Mouse (Mus musculus): ENCODE data around the gene Igdcc4. TPM values are rescaled to one million over a fixed set of nuclear protein-coding genes. Genes with fewer than 3 reads are reported as not detected.
A peak's percentile ranks its signal among the peaks of the same experiment; 100 is the strongest.

Igdcc4 gene
- polyA plus RNA-seq, 1 experiment from 2014 or later, result 13.5 TPM

- Histone ChIP-seq H3K36me3 (ENCODE audit: control insufficient read depth, insufficient read depth, low read length) (no peaks in the 10 kb centered on the region), H3K9me3 (ENCODE audit: control insufficient read depth, low read length) (no peaks in the 10 kb centered on the region), H3K9ac (ENCODE audit: low read length) (no peak overlapping the region), H3K4me1 (ENCODE audit: control insufficient read depth, insufficient read depth, low read length) (no peaks in the 10 kb centered on the region), H3K27ac (replicated peaks; ENCODE audit: low read depth, low read length) (no peak overlapping the region), H3K27me3 (ENCODE audit: control insufficient read depth, insufficient read depth, low read length) (no peaks in the 10 kb centered on the region), H3K4me2 (ENCODE audit: low read depth, severe bottlenecking) (no peak overlapping the region), H3K4me3 (ENCODE audit: low read depth, low read length) (no peak overlapping the region)
- ATAC-seq (ENCODE audit: insufficient number of reproducible peaks, low FRiP score, low TSS enrichment, low read depth), result no peak
- DNase-seq (ENCODE audit: low spot score), result no peak
- 70% methylated on average over 2 of the region's 2 CpGs for WGBS
Measured at GRCm38 (mm10) chr9:65117516-65117915, 16.2 kb downstream of the Igdcc4 start.

- Histone ChIP-seq H3K9me3 (ENCODE audit: control insufficient read depth, low read length) (no peaks in the 10 kb centered on the region), H3K9ac (ENCODE audit: low read length) (no peak overlapping the region), H3K4me2 (ENCODE audit: low read depth, severe bottlenecking) (no peak overlapping the region), H3K36me3 (ENCODE audit: control insufficient read depth, insufficient read depth, low read length) (no peaks in the 10 kb centered on the region), H3K27ac (replicated peaks; ENCODE audit: low read depth, low read length) (no peak overlapping the region), H3K4me1 (ENCODE audit: control insufficient read depth, insufficient read depth, low read length) (0 out of 2 replicates have a peak, but pooled peaks cover 10% of the 10 kb centered on the region), H3K4me3 (ENCODE audit: low read depth, low read length) (no peak overlapping the region), H3K27me3 (ENCODE audit: control insufficient read depth, insufficient read depth, low read length) (no peaks in the 10 kb centered on the region)
- WGBS, result 7% methylated on average over 3 of the region's 3 CpGs
- DNase-seq (ENCODE audit: low spot score), result peak; percentile 84
- 0 out of 2 replicates have a peak, but pooled peaks have one; percentile 48 for ATAC-seq (ENCODE audit: insufficient number of reproducible peaks, low FRiP score, low TSS enrichment, low read depth)
Measured at GRCm38 (mm10) chr9:65120935-65121334, 19.6 kb downstream of the Igdcc4 start.

GRCm38 (mm10) chr9:65122545-65122944, 21.3 kb downstream of the Igdcc4 start:
- ATAC-seq (ENCODE audit: insufficient number of reproducible peaks, low FRiP score, low TSS enrichment, low read depth) (no peak), DNase-seq (ENCODE audit: low spot score) (no peak)
- no peak overlapping the region for H3K27ac ChIP-seq (replicated peaks; ENCODE audit: low read depth, low read length)
- no peak overlapping the region for H3K4me3 ChIP-seq (ENCODE audit: low read depth, low read length)
- no peaks in the 10 kb centered on the region for H3K9me3 ChIP-seq (ENCODE audit: control insufficient read depth, low read length)
- H3K4me2 ChIP-seq (ENCODE audit: low read depth, severe bottlenecking), result peak overlapping the region; percentile 27; the same call in 1 of the 2 replicates
- H3K4me1 ChIP-seq (ENCODE audit: control insufficient read depth, insufficient read depth, low read length), result 0 out of 2 replicates have a peak, but pooled peaks cover 10% of the 10 kb centered on the region
- H3K36me3 ChIP-seq (ENCODE audit: control insufficient read depth, insufficient read depth, low read length), result no peaks in the 10 kb centered on the region; the same call in 1 of the 2 replicates
- H3K27me3 ChIP-seq (ENCODE audit: control insufficient read depth, insufficient read depth, low read length), result no peaks in the 10 kb centered on the region
- 14% methylated on average over 18 of the region's 18 CpGs for WGBS
- no peak overlapping the region for H3K9ac ChIP-seq (ENCODE audit: low read length)

GRCm38 (mm10) chr9:65123552-65124168, 22.4 kb downstream of the Igdcc4 start:
- ATAC-seq (ENCODE audit: insufficient number of reproducible peaks, low FRiP score, low TSS enrichment, low read depth) (no peak), DNase-seq (ENCODE audit: low spot score) (peak; percentile 89)
- peak overlapping the region; percentile 40 for H3K4me3 ChIP-seq (ENCODE audit: low read depth, low read length)
- 2% methylated on average over 48 of the region's 48 CpGs for WGBS
- H3K4me2 ChIP-seq (ENCODE audit: low read depth, severe bottlenecking), result peak overlapping the region; percentile 95
- no peaks in the 10 kb centered on the region; the same call in 1 of the 2 replicates for H3K36me3 ChIP-seq (ENCODE audit: control insufficient read depth, insufficient read depth, low read length)
- no peak overlapping the region for H3K27ac ChIP-seq (replicated peaks; ENCODE audit: low read depth, low read length)
- H3K9ac ChIP-seq (ENCODE audit: low read length), result peak overlapping the region; percentile 71
- H3K9me3 ChIP-seq (ENCODE audit: control insufficient read depth, low read length), result no peaks in the 10 kb centered on the region
- peaks cover 12% of the 10 kb centered on the region; the same call in 1 of the 2 replicates for H3K4me1 ChIP-seq (ENCODE audit: control insufficient read depth, insufficient read depth, low read length)
- no peaks in the 10 kb centered on the region for H3K27me3 ChIP-seq (ENCODE audit: control insufficient read depth, insufficient read depth, low read length)

GRCm38 (mm10) chr9:65128123-65128815, 27.0 kb downstream of the Igdcc4 start:
- Histone ChIP-seq H3K4me3 (ENCODE audit: low read depth, low read length) (no peak overlapping the region), H3K36me3 (ENCODE audit: control insufficient read depth, insufficient read depth, low read length) (no peaks in the 10 kb centered on the region; the same call in 1 of the 2 replicates), H3K4me1 (ENCODE audit: control insufficient read depth, insufficient read depth, low read length) (peaks cover 12% of the 10 kb centered on the region; the same call in 1 of the 2 replicates), H3K4me2 (ENCODE audit: low read depth, severe bottlenecking) (peak overlapping the region; percentile 36), H3K9ac (ENCODE audit: low read length) (no peak overlapping the region), H3K27me3 (ENCODE audit: control insufficient read depth, insufficient read depth, low read length) (no peaks in the 10 kb centered on the region), H3K27ac (replicated peaks; ENCODE audit: low read depth, low read length) (no peak overlapping the region), H3K9me3 (ENCODE audit: control insufficient read depth, low read length) (no peaks in the 10 kb centered on the region)
- ATAC-seq (ENCODE audit: insufficient number of reproducible peaks, low FRiP score, low TSS enrichment, low read depth) (peak; percentile 41; the same call in 1 of the 2 replicates), DNase-seq (ENCODE audit: low spot score) (peak; percentile 81)
- 8% methylated on average over 25 of the region's 25 CpGs for WGBS

GRCm38 (mm10) chr9:65131717-65132116, 30.4 kb downstream of the Igdcc4 start:
- Histone ChIP-seq H3K4me2 (ENCODE audit: low read depth, severe bottlenecking) (no peak overlapping the region), H3K27me3 (ENCODE audit: control insufficient read depth, insufficient read depth, low read length) (no peaks in the 10 kb centered on the region), H3K27ac (replicated peaks; ENCODE audit: low read depth, low read length) (no peak overlapping the region), H3K4me1 (ENCODE audit: control insufficient read depth, insufficient read depth, low read length) (peaks cover 14% of the 10 kb centered on the region; the same call in 1 of the 2 replicates), H3K9ac (ENCODE audit: low read length) (no peak overlapping the region), H3K4me3 (ENCODE audit: low read depth, low read length) (no peak overlapping the region), H3K9me3 (ENCODE audit: control insufficient read depth, low read length) (no peaks in the 10 kb centered on the region), H3K36me3 (ENCODE audit: control insufficient read depth, insufficient read depth, low read length) (no peaks in the 10 kb centered on the region; the same call in 1 of the 2 replicates)
- 85% methylated on average over 5 of the region's 5 CpGs for WGBS
- no peak for ATAC-seq (ENCODE audit: insufficient number of reproducible peaks, low FRiP score, low TSS enrichment, low read depth)
- DNase-seq (ENCODE audit: low spot score), result no peak

DNA sequence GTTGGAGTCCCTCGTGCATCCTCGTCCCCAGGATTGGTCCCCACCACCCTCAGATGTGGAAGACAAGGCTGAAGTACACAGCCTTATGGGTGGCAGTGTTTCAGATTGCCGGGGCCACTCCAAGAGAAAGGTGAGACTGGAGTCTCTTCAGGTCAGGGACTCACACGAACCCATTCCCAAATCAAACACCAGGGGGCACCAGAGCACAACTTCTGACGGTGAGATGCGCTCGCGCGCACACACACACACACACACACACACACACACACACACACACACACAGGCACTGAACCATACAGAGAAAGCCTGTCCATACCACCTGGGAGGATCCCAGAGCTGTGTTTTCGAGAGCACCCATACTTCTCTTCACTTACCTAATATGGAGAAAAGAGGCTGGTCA, 32.5 kb downstream of the Igdcc4 start:
- Histone ChIP-seq H3K9me3 (ENCODE audit: control insufficient read depth, low read length) (no peaks in the 10 kb centered on the region), H3K4me3 (ENCODE audit: low read depth, low read length) (no peak overlapping the region), H3K4me1 (ENCODE audit: control insufficient read depth, insufficient read depth, low read length) (peaks cover 12% of the 10 kb centered on the region; the same call in 1 of the 2 replicates), H3K9ac (ENCODE audit: low read length) (no peak overlapping the region), H3K27me3 (ENCODE audit: control insufficient read depth, insufficient read depth, low read length) (no peaks in the 10 kb centered on the region), H3K27ac (replicated peaks; ENCODE audit: low read depth, low read length) (no peak overlapping the region), H3K36me3 (ENCODE audit: control insufficient read depth, insufficient read depth, low read length) (no peaks in the 10 kb centered on the region), H3K4me2 (ENCODE audit: low read depth, severe bottlenecking) (no peak overlapping the region)
- ATAC-seq (ENCODE audit: insufficient number of reproducible peaks, low FRiP score, low TSS enrichment, low read depth) (peak; percentile 37; the same call in 1 of the 2 replicates), DNase-seq (ENCODE audit: low spot score) (peak; percentile 93)
- WGBS, result 4% methylated on average over 10 of the region's 10 CpGs

DNA sequence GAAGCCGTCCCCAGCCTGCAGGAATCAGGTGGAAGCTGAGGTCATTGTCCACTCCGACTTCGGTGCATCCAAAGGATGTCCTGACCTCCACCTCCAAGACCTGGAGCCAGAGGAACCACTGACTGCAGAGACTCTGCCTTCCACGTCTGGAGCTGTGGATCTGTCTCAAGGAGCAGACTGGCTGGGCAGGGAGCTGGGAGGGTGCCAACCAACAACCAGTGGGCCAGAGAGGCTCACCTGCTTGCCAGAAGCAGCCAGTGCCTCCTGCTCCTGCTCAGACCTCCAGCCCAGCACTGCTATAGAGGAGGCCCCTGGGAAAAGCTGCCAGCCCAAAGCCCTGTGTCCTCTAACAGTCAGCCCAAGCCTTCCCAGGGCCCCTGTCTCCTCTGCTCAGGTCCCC, 33.8 kb downstream of the Igdcc4 start:
- DNase-seq (ENCODE audit: low spot score) (no peak), ATAC-seq (ENCODE audit: insufficient number of reproducible peaks, low FRiP score, low TSS enrichment, low read depth) (no peak)
- Histone ChIP-seq H3K4me3 (ENCODE audit: low read depth, low read length) (no peak overlapping the region), H3K27me3 (ENCODE audit: control insufficient read depth, insufficient read depth, low read length) (no peaks in the 10 kb centered on the region), H3K4me2 (ENCODE audit: low read depth, severe bottlenecking) (no peak overlapping the region), H3K4me1 (ENCODE audit: control insufficient read depth, insufficient read depth, low read length) (peaks cover 11% of the 10 kb centered on the region; the same call in 1 of the 2 replicates), H3K27ac (replicated peaks; ENCODE audit: low read depth, low read length) (no peak overlapping the region), H3K36me3 (ENCODE audit: control insufficient read depth, insufficient read depth, low read length) (no peaks in the 10 kb centered on the region), H3K9ac (ENCODE audit: low read length) (no peak overlapping the region), H3K9me3 (ENCODE audit: control insufficient read depth, low read length) (no peaks in the 10 kb centered on the region)
- 75% methylated on average over 4 of the region's 4 CpGs for WGBS

All from limb, embryonic 11.5 days (tissue).